8 mouse cellular contexts compared by ENCODE assay signal in genomic region chr1:135146077-135146945, GRCm38 (mm10). TPM values are rescaled to one million over a fixed set of nuclear protein-coding genes. Genes with fewer than 3 reads are reported as not detected.
A peak's percentile ranks its signal among the peaks of the same experiment; 100 is the strongest.
DNase-seq lines count a peak whose midpoint lies in the region; ATAC-seq and TF ChIP-seq lines count a peak whose summit lies in the region.

Gene Arl8a (plus strand): TSS chr1:135146824.

- peak; percentile 85 for ATAC-seq in forebrain, postnatal 0 days
- ATAC-seq in lung, embryonic 16.5 days (ENCODE audit: low read depth) = peak; percentile 92

- peak within 1 kb of the TSS; percentile 82 for H3K9ac ChIP-seq in ES-E14 (ENCODE audit: insufficient read depth, low read depth, low read length, poor library complexity, severe bottlenecking)
- H3K9ac ChIP-seq in forebrain, postnatal 0 days = peak within 1 kb of the TSS; percentile 99
- peak within 1 kb of the TSS; percentile 98 for H3K9ac ChIP-seq in lung, embryonic 16.5 days (ENCODE audit: low read length)

- peak within 1 kb of the TSS; percentile 48 for H3K27ac ChIP-seq in ES-E14 (ENCODE audit: insufficient read depth, low read depth, low read length, poor library complexity, severe bottlenecking)
- H3K27ac ChIP-seq in forebrain, postnatal 0 days (ENCODE audit: low read depth, low read length) = peak within 1 kb of the TSS; percentile 97
- H3K27ac ChIP-seq in lung, embryonic 16.5 days (ENCODE audit: low read length) = peak within 1 kb of the TSS; percentile 87
- H3K27ac ChIP-seq in thymus, adult 2 months (ENCODE audit: control insufficient read depth, insufficient read depth, low read length) = no peak within 1 kb of the TSS

- peak within 1 kb of the TSS; percentile 91 for H3K4me2 ChIP-seq in forebrain, postnatal 0 days (ENCODE audit: low read depth)
- peak within 1 kb of the TSS; percentile 87 for H3K4me2 ChIP-seq in lung, embryonic 16.5 days (ENCODE audit: low read depth, low read length)

- no peaks in the 10 kb centered on the region; the same call in 1 of the 2 replicates for H3K36me3 ChIP-seq in ES-E14 (ENCODE audit: control insufficient read depth, insufficient read depth, low read length, poor library complexity, severe bottlenecking)
- H3K36me3 ChIP-seq in forebrain, postnatal 0 days (ENCODE audit: insufficient read depth) = 0 out of 2 replicates have a peak, but pooled peaks cover 4% of the 10 kb centered on the region
- no peaks in the 10 kb centered on the region for H3K36me3 ChIP-seq in lung, embryonic 16.5 days (ENCODE audit: control insufficient read depth, insufficient read depth, low read length)
- H3K36me3 ChIP-seq in thymus, adult 2 months (ENCODE audit: control insufficient read depth, insufficient read depth, low read length) = peaks cover 37% of the 10 kb centered on the region

- WGBS in forebrain, postnatal 0 days = 4% methylated on average over 60 of the region's 78 CpGs
- WGBS in lung, embryonic 16.5 days = 1% methylated on average over 47 of the region's 78 CpGs
- 3% methylated on average over 78 of the region's 78 CpGs for WGBS in thymus, adult 2 months

- peak; percentile 52 for TF ChIP-seq POLR2A in thymus, adult 2 months (IDR thresholded peaks at IDR 0.05; ENCODE audit: control insufficient read depth, extremely low read depth, insufficient read depth, low read length, poor library complexity)

- H3K4me3 ChIP-seq in ES-E14 (ENCODE audit: insufficient read depth in 1 of 2, low read depth in 1 of 2, low read length in 2 of 2, poor library complexity in 1 of 2, severe bottlenecking in 1 of 2) = peak within 1 kb of the TSS; percentile 61 to 85
- H3K4me3 ChIP-seq in forebrain, postnatal 0 days (ENCODE audit: low read depth, low read length) = peak within 1 kb of the TSS; percentile 98
- H3K4me3 ChIP-seq in lung, embryonic 16.5 days (ENCODE audit: low read length) = peak within 1 kb of the TSS; percentile 96
- peak within 1 kb of the TSS; percentile 87 for H3K4me3 ChIP-seq in thymus, adult 2 months (ENCODE audit: control insufficient read depth, insufficient read depth, low read length)

- intact Hi-C loops in heart, postnatal 36 days (cut with DNase I) = no loop called here

- DNase-seq in ES-E14 (ENCODE audit: low read depth, low spot score) = no peak
- DNase-seq in cerebellum, adult 18-20 months = peak; percentile 91 to 95
- peak; percentile 92 for DNase-seq in forebrain, postnatal 0 days
- peak; percentile 86 to 88 for DNase-seq in heart, postnatal 36 days
- peak in 1 of 2 experiments; percentile 74 for DNase-seq in layer of hippocampus, adult 8-10 months (ENCODE audit: low spot score in 2 of 2)
- peak; percentile 80 for DNase-seq in ovary, adult 18-20 months (ENCODE audit: low spot score)
- DNase-seq in thymus, adult 2 months = peak; percentile 82

- no peak for TF ChIP-seq CTCF in forebrain, postnatal 0 days (IDR thresholded peaks at IDR 0.05; ENCODE audit: low read depth)
- no peak for TF ChIP-seq CTCF in thymus, adult 2 months (IDR thresholded peaks at IDR 0.05; ENCODE audit: borderline replicate concordance, control insufficient read depth, extremely low read depth, insufficient read depth, low read length, poor library complexity)

- no peaks in the 10 kb centered on the region for H3K27me3 ChIP-seq in forebrain, postnatal 0 days (ENCODE audit: insufficient read depth, low read length)
- no peaks in the 10 kb centered on the region for H3K27me3 ChIP-seq in lung, embryonic 16.5 days (ENCODE audit: control insufficient read depth, insufficient read depth, low read depth, low read length)
- H3K27me3 ChIP-seq in thymus, adult 2 months (ENCODE audit: control insufficient read depth, insufficient read depth, low read length) = no peaks in the 10 kb centered on the region

- H3K4me1 ChIP-seq in ES-E14 (ENCODE audit: control insufficient read depth in 2 of 2, insufficient read depth in 2 of 2, low read length in 2 of 2, poor library complexity in 1 of 2) = 0 out of 4 replicates have a peak, but pooled peaks cover 0 to 1% of the 10 kb centered on the region in 2 experiments
- peaks cover 6% of the 10 kb centered on the region for H3K4me1 ChIP-seq in forebrain, postnatal 0 days (ENCODE audit: insufficient read depth)
- peaks cover 15% of the 10 kb centered on the region for H3K4me1 ChIP-seq in lung, embryonic 16.5 days (replicated peaks; ENCODE audit: control insufficient read depth, insufficient read depth, low read length)
- H3K4me1 ChIP-seq in thymus, adult 2 months (replicated peaks; ENCODE audit: control insufficient read depth, insufficient read depth, low read length) = peaks cover 28% of the 10 kb centered on the region

- H3K9me3 ChIP-seq in ES-E14 (ENCODE audit: control insufficient read depth, insufficient read depth, low read depth, low read length) = no peaks in the 10 kb centered on the region
- no peaks in the 10 kb centered on the region for H3K9me3 ChIP-seq in forebrain, postnatal 0 days (ENCODE audit: low read length)
- H3K9me3 ChIP-seq in lung, embryonic 16.5 days (ENCODE audit: control insufficient read depth, low read length) = no peaks in the 10 kb centered on the region

- in situ Hi-C loops in ES-E14 (cut with MboI; ENCODE audit: low sequenced_read_pairs in 2 of 2, unreplicated experiment in 2 of 2) = no loop called here

TF ChIP-seq in ES-E14, 5 proteins besides CTCF, POLR2A, EP300 and RAD21:
- TF ChIP-seq HCFC1 (IDR thresholded peaks at IDR 0.05; ENCODE audit: borderline replicate concordance, insufficient read depth, low read length) (no peak), CHD2 (IDR thresholded peaks at IDR 0.05; ENCODE audit: low read depth, low read length) (no peak), ZC3H11A (IDR thresholded peaks at IDR 0.05; ENCODE audit: borderline replicate concordance, low read depth, low read length) (no peak), ZNF384 (IDR thresholded peaks at IDR 0.05; ENCODE audit: low read depth, low read length) (no peak)

RNA-seq across cellular contexts. Expression of gene Arl8a, which starts in this region (rescaled TPM):
- total RNA-seq in ES-E14 (2012; rRNA removed) = 17.5 and 19.3 TPM in 2 replicates
- 315 and 344 TPM in 2 replicates for total RNA-seq in forebrain, postnatal 0 days (2014; rRNA removed)
- 428 and 457 TPM in 2 replicates for polyA plus RNA-seq in forebrain, postnatal 0 days (2015; fragmentation: Nextera tagmentation; extraction: Ambion mirVana)
- total RNA-seq in heart, postnatal 36 days (2021) = 10 to 100 TPM; 21.1 to 26.7 TPM
- total RNA-seq in layer of hippocampus, adult 8-10 months (2022) = 100 to 1,000 TPM; 251 to 262 (median 254) TPM
- polyA plus RNA-seq in lung, embryonic 16.5 days (2015; fragmentation: Nextera tagmentation; extraction: Ambion mirVana) = 37.4 and 42.9 TPM in 2 replicates
- polyA plus RNA-seq in thymus, adult 2 months (2012; rRNA removed) = 54.7 and 59.4 TPM in 2 replicates

Comparison
In these comparisons a context has a peak if more than half of its experiments do, and no peak if none do; other contexts are left out.
1. RNA of gene Arl8a (total RNA-seq): 315 to 344 TPM in forebrain, postnatal 0 days and 251 to 262 TPM in layer of hippocampus, adult 8-10 months; 21.1 to 26.7 TPM in heart, postnatal 36 days and 17.5 to 19.3 TPM in ES-E14; every median in the first group is over 4 times any median in the second.
2. Peak in every context shown above with its lines, with median percentiles within 50 percentile points of each other: H3K4me3 ChIP-seq and H3K9ac ChIP-seq.